Mouse (Mus musculus): ENCODE results near the gene Ppp1r11.

- no peak for TF ChIP-seq CTCF (IDR thresholded peaks at IDR 0.05; ENCODE audit: low read depth, low read length)
- TF ChIP-seq GATA2 (IDR thresholded peaks at IDR 0.05; ENCODE audit: borderline replicate concordance, low read depth, low read length), result no peak
- no peak for TF ChIP-seq TAL1 (conservative IDR thresholded peaks at IDR 0.05; ENCODE audit: low read depth, low read length)
- no peak for TF ChIP-seq POLR2AphosphoS5 (IDR thresholded peaks at IDR 0.05; ENCODE audit: insufficient replicate concordance, low read depth, low read length)
Measured at GRCm38 (mm10) chr17:36993770-36994325, 42.3 kb upstream of the Ppp1r11 start.
